Mouse (Mus musculus) cerebellum, postnatal 4 days (tissue): Measurements from ENCODE around the gene Plekha4.

Source experiments
- DNase-seq, 2 experiments: peaks; one replicate each; pipeline ENCODE4 v3.0.0; 2022; ENCODE audit warnings: low spot score in 2 of 2, mixed read lengths in 1 of 2

The Plekha4 gene

DNA sequence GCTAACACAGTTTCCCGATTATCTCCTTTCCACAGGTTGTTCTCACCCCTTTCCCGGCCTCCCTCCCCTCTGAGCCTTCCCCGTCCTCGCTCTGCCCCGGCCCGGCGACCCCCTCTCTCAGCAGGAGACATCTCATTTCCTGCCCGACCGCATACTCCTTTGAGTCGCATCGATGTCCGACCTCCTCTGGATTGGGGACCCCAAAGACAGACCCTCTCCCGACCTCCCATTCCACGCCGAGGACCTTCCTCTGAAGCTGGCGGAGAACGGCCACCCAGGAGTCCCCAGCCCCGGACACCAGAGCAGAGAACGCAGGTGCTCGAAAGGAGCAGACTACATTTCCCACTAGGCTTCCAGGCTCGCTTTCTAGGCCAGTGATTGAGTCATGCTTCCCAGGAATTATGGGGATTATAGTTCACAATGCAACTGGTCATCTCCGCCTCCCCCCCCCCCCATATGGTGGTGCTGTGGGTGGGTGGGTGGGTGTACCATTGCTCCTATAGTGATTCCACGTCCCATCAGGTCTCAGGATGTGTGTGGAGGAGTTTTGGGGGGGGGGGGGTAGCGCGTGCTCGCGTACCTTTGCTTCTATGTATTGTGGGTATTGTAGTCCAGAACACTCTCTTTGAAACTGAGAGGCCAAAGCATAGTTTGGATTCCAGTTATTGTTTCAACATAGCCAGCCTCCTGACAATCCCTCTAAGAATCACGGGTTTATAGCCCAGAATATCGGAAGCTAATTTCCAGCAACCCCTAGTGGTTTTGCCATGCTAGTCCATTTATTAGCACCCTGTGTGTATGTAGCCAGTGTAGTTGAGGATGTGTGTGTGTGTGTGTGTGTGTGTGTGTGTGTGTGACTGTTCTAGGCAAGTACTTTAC, 12.3 kb downstream of the Plekha4 start:
- DNase-seq, result peak in 1 of 2 experiments; percentile 59

DNA sequence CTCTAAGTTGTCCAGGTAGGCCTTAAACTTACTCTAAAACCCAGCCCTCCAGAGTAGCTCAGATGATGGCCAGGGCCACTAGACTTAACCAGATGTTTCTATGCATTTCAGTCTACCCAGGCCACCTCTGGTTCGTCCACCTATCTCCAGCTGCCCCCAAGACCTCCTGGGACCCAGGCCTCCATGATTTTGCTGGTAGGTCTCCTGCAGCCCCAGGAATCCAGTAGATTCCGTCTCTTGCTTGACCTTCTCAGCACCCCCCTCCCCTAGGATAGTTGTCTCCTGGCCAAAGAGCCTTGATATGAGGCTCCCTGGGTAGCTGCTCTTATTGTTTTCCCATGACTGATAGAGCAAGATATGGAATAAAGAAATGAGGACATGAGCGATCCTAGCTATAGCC, 13.0 kb downstream of the Plekha4 start:
- no peak for DNase-seq

DNA sequence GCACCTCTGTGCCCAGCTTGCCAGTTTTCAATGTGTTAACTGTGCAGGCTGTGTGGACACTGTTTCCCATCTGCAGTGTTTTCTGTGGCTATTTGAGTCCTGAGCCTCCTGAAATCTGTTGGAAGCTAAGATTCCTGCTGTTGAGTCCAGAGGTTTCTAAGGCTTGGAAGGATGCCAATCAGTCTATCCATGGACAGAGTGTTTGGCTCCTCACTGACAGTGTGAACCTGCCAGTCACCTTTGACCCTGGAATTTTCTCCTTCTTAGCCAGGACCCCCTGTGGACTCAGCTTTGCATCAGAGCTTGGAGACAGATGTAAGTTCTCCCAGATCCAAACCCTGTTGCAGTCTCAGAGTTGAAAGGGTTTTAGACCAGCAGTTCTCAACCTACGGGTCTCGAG, 14.1 kb downstream of the Plekha4 start:
- DNase-seq, result no peak

DNA sequence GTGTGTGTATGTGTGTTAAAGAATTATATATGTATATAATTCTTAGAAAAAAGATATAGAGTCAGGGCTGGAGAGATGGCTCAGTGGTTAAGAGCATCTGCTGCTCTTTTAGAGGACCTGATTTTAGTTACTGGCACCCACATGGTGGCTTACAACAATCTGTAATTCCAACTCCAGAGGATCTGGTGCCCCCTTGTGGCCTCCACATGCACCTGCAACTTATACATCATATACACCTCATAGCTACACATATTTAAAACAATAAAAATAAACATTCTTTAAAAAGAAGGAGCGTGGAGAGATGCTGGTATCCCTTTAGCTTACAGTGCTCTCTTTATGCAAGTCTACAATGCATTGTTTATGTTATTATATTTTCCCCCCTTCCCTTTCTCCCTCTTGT, 18.4 kb downstream of the Plekha4 start:
- no peak for DNase-seq

DNA sequence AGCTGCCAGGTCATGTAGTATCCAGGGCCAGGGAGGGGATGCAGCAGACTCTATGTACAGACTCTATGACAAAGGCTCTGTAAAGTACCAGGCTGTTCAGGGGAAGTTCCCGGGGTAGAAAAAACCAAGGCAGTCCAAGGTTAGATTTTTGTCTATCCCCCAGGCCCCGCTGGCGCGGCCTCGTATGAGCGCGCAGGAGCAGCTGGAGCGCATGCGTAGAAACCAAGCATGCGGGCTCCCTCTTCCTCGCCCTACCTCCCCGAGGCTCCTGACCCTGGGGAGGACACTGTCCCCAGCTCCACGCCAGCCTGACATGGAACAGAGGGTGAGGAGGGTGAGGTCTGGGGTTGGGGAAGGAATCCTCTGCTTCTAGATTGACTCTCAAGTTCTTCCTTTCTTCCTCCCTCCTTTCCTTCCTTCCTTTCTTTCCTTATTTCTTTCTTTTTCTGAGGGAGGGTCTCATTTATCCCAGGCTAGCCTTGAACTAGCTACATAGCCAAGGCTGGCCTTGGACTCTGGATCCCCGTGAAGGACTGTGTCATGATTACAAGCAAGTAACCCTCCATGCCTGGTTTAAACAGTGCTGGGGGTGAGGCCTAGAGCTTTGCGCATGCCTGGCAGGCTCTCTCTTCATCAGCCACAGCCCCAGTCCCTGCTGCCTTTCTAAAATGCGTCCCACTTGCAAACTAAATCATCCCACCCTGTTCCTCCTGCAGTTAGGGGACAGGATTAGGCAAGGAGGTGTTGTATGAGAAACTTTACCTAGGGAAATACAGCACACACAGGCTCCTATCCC, 23.7 kb downstream of the Plekha4 start:
- DNase-seq, result no peak

DNA sequence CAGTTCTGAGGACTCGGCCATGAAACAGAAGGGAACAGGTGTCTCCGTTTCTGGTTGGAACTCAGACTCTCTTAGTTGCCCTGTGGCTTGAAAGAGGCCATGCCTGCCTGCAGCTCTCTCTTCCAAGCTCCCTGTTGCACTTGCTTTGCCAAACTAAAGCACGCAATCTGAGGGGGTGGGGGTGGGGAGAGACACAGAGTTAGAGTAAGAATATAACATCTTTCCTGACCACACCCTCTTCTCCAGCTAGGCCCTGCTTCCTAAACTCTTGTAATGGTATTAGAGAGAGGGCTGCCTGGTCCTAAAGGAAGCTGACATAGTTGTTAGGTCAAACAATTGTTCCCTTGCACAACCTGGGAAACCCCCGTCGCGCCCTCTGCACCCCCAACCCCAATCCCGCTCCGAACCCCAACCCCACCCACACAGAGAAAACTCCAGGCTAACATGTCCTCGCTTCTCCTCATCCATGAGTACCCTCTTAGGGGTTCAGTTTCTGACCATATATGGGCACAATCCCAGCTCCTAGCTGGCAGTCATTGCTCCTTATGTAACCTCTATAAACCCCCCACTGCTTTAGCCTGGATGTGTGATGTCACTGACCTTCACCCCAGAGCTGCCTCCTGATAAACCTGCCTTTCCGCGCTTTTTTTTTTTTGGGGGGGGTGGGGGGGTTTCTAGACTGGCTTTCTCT, 24.8 kb downstream of the Plekha4 start:
- no peak for DNase-seq

DNA sequence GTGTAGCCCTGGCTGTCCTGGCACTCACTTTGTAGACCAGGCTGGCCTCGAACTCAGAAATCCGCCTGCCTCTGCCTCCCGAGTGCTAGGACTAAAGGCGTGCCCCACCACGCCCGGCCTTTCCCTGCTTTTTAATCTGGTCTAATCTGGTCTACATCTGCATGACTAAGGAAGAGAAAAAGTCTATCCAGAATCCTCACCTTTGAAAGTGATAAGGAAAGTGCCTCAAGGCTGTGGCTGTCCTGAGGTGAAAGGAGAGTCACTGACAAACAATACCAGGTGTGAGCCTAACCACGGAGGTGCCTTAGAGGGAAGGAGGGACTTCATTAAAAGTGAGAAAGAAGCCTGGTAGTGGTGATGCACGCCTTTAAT, 25.4 kb downstream of the Plekha4 start:
- no peak for DNase-seq

DNA sequence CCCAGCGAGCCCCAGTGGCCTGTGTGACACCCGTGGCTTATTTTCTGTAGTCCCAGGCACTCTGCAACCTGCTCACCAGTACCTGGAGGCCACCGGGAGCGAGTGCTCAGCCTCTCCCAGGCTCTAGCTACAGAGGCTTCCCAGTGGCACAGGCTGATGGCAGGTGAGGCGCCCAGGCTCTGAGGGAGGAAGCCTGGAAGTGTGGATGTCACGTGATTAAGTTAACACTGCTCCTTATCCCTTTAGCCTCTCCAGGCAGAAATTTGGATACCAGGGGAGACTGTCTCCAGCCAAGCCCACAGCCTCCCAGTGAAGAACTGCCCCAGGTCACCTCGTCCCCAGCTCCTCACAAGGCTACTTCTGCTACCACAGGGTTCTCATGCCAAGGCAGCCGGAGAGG, 27.4 kb downstream of the Plekha4 start:
- DNase-seq, result no peak

DNA sequence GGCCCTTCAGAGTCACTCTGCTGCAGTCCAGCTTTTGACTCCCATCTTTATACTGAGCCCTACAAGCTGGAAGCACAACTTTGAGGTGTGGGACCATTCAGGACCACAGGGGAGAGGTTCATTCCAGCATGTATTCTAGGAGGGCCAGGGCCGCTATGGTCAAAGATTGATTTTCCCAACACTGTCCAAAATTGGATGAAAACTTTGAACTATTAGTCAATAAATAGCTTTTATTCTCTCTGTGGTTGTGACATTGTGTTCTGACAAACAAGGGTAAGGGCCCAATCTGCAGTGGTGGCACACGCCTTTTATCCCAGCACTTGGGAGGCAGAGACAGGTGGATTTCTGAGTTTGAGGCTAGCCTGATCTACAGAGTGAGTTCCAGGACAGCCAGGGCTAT, 27.9 kb downstream of the Plekha4 start:
- no peak for DNase-seq

DNA sequence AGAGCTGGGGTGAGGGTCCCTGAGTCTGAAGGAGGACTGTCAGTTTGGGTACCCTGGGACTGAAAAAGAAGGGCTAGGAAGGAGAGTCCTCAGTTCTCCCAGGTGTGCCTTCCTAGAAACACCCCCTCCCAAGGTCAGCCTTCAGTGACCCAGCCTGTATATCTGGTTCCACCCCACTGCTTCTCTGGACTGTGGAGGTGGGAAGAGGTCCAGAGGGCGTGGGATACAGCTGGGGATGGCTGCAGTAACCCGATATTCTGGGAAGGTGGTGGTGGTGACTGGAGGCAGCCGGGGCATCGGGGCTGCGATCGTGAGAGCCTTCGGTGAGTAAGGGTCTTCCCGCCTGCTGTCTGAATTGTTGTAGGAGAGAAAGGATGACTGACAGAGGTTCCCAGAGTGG, 28.6 kb downstream of the Plekha4 start, which contains the start of gene Hsd17b14:
Gene Hsd17b14, plus strand, starts transcription at position 150 of the 400 bp plus-strand sequence.
- DNase-seq, result no peak

DNA sequence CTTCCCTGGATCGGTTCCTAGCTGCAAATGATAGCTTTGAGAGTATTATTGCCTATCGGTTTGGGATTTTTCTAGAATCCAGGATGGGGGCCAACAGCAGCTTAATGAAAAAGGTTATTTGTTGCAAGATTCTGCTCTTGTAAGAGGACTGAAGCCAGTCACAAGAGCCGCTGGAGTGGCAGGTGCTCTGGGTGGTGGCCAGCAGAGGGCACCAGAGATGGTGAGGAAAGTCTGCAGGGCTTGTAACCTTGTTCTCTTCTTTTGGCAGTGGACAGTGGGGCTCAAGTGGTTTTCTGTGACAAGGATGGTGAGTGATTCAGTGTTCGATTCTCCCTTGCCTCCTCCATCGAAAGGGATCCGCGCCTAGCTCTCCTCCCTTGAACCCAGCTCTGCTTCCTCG, 29.7 kb downstream of the Plekha4 start:
- DNase-seq, result peak in 1 of 2 experiments; percentile 80

DNA sequence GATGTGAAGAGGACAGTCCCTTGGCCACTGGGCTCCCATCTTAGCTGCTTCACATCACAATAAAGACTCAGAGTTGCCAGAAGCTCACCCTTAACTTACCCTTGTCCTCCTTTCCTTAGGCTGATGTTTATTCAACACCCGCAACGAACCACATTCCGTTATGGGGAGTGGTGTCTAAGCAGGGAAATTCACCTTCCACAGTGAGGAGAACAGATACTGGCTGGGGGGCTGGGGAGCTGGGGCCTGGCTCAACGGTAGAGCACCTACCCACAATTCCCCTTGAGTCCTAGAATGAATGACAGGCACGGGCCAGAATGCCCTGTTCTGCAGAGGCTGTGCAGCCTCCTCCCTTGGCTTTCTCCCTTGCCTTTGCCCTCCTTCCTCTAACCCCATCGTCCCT, 32.8 kb downstream of the Plekha4 start:
- no peak for DNase-seq

DNA sequence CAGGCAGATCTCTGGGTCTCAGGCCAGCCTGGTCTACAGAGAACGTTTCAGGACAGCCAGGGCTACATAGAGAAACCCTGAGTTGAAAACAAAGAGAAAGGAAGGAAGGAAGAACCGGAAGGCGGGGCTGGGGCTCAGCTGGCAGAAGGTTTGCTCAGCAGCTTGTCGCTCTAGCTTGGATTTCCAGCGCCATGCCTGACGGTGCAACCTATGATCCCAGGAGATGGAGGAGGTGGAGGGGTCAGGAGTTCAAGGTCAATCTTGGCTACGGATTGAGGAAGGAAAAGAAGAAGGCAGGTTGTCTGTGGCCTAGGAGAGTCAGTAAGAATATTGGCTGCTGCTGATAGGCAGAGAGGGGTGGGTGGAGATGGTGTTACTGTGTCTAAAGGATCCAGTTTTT, 34.1 kb downstream of the Plekha4 start:
- no peak for DNase-seq

DNA sequence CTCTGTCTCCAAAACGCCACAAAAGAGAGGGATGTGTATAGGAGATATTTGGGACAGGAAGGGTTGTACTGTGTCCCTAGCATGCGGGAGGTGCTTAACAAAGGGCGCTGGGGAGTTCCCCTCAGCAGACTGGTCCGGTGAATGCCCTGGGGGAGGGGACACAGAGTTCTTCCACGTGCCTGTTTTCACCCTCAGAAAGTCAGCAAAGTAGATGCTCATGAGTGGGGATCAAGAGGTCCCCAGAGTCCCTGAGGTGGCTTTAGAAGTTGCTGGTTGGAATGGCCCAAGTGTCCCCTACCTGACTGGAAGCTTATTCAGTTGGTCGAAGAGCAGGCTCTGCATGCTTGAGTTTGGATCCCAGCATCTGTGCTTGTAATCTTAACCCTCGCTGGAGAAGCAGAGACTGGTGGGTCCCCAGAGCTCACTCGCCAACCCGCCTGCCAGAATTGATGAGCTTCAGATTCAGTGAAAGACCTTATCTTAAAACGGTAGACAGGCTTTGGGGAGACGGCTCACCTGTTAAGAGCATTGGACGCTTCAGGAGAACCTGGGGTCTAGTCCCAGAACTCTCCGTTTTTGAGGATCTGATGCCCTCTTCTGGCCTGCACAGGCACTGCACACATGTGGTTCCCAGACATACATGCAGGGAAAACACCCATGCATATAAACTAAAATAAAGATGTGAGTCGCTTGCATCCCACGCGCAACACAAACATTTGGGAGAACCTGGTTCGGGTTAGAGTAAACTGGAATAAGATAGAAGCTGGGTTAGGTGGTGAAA, 34.9 kb downstream of the Plekha4 start:
- DNase-seq, result peak; percentile 59 to 84

DNA sequence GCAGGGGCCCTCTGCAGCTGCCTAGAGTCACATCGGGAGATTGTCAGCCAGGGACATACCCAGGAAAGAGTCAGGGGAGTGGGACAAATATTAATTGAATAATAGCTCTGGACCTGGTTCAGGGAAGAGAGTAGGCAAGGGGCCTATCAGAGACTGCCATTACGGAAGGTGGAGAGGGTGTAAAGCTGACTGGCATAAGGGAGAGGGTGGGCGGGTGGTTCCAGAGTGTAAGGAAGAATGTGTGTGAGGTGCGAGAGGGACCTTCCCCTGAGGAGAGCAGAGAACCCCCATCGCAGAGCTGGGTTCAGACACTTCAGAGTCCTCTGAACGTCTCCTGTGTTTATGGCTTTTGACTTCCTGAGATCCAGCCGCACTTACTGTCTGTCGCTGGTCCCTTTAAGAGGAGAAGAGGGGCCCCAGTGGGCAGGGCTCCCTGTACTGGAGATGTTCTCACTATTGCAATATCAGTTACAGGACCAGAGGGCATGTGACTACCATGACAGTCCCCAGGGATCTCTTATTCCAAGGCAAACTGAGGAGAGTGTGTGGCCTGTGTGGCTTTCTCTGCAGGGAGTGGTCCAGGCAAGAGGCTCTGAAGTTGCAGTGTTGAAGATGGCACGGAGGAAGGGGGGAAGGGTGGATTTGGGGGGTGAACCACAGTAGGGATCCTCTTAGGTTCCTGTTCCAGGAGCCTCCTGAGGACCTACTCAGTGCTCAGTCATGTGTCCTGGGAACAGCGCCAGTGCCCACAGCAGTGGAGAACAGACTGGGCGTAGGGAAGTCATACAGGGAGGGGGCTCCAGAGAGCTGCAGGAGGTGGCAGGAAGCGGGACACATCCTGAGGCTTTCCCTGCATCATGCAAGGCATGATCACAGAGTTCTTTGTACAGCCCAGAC, 35.7 kb downstream of the Plekha4 start:
- no peak for DNase-seq

DNA sequence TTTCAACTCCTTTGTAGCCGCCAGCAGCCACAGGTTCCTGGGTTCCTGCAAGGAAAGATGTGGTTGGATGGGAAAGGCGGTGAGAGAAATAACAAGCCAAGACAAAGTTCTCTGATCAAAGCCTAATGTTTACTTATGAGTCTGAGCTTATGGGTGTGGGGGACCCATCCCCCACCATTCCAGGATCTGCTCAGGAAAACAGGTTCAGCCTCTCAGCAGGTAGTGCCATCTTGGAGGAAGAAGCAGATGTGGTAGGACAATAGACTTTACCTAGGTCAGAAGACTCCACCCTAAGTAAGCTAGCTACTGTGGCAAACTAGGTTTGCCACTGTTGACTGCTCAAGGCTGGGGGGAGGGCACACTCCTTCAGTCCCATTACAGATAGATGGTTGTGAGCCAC, 38.7 kb downstream of the Plekha4 start:
- no peak for DNase-seq

DNA sequence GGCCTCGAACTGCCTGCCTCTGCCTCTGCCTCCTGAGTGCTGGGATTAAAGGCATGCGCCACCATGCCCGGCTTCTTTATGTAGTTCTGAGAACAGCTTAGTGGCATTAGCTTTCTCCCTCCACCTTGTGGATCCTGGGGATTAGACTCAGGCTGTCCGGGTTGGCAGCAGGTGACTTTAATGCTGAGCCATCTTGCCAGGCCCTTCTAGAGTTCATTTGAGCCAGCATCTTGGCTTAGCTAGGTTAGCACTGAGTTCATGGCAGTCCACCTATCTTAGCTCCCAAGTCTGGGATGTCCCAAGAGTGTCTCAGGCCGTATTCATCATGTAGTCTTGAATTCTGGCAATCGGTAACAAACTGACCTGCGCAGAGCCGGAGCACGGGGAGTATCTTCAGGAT, 39.3 kb downstream of the Plekha4 start:
- no peak for DNase-seq

DNA sequence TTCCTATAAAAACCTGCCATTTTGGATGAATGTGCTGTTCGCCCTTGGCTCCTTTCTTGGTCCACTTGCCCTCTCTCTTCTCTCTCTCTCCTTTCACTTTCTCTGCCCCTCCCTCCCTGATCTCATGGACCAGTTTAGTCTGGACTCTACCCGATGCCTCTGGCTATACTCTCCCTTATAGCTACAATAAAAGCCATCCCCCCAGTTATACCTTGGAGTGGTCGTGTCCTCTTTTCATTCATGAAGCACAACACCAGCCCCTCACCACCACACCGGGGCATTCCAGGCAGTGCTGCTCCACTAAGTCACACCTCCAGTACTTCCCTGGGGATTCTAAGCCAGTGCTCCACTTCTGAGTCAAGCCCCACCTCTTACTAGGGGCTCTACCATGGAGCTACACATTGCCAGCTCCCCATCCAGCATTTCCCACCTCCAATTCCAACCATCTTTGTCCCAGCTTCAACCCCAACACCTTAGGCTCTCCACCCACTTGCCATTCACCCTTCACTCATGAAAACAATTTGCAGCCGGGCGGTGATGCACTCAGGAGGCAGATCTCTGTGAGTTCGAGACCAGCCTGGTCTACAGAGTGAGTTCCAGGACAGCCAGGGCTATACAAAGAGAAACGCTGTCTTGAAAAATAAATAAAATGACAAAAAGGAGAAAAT, 41.1 kb downstream of the Plekha4 start:
- DNase-seq, result no peak

DNA sequence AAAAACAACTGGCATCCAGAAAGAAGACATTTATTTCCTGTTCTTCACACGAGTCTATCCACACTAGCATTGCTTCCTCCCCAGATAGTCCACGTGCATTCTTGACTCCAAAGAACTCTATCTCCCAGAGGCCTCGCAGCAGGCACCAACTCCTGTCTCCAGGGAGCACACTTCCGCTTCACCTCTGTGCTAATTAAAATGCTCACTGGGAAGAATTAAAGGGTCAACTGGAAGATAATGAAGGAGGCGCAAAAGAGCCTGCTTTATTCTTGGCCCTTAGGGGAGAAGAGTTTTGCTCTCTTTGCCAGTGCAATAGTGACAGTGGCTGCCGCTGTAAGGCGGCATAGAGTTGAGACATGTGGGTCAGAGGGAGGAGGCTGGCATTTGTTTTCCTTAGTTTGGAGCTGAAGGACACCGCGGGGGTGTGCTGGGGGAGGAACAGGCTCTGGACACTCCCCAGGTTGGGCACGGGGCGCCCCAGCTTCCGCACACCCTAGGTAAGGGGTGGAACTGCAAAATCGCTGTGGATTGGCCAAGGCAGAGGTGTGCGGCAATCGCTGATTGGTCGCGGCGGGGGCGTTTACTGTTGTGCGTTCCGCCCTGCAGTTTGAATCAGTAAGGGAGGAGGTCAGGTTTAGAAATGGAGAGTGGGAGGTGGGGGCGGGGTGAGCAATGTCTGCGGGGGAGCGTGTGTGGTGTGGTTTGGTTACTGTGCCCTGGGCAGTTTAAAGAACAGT, 41.8 kb downstream of the Plekha4 start:
- peak; percentile 71 to 75 for DNase-seq
